Mouse (Mus musculus) limb, embryonic 10.5 days (tissue): ENCODE results near the gene Pex6. TPM values are rescaled to one million over a fixed set of nuclear protein-coding genes. Genes with fewer than 3 reads are reported as not detected.

Experiments
- DNase-seq: peaks from one replicate; pipeline ENCODE4 v3.0.0-alpha.2; 2017; ENCODE audit warnings: low spot score
- H3K27ac ChIP-seq: fragments of 300-500 bp; sonication (generic); 2 replicates; pipeline ENCODE4 v1.5.1; 2016; ENCODE audit warnings: mild to moderate bottlenecking
- H3K27me3 ChIP-seq: fragments of 300-500 bp; sonication (generic); 2 replicates; pipeline ENCODE4 v1.6.1; 2016; ENCODE audit warnings: low read depth, mild to moderate bottlenecking; ENCODE audit not compliant: poor library complexity, severe bottlenecking
- H3K36me3 ChIP-seq: fragments of 300-500 bp; sonication (generic); 2 replicates; pipeline ENCODE4 v1.6.1; 2016; ENCODE audit warnings: mild to moderate bottlenecking, moderate library complexity
- H3K4me1 ChIP-seq: fragments of 300-500 bp; sonication (generic); 2 replicates; pipeline ENCODE4 v1.6.1; 2016
- H3K4me3 ChIP-seq: fragments of 300-500 bp; sonication (generic); 2 replicates; pipeline ENCODE4 v1.5.1; 2016; ENCODE audit warnings: mild to moderate bottlenecking, moderate library complexity
- H3K9me3 ChIP-seq: fragments of 300-500 bp; sonication (generic); replicated peaks from 2 replicates; pipeline ENCODE4 v1.6.1; 2016; ENCODE audit warnings: mild to moderate bottlenecking
- WGBS: fragments of 180-500 bp; shearing (Covaris S2); methylation state at CpG from one replicate; pipeline ENCODE4 v1.1.7; 2016; 5-methylcytosine and 5-hydroxymethylcytosine counted together
- polyA plus RNA-seq: library from polyadenylated mRNA; unstranded; fragments of >200 nt; fragmentation: Nextera tagmentation; extraction: Ambion mirVana; gene quantifications from 2 replicates; pipeline ENCODE4 v1.2.1, GENCODE M21; 2016

Pex6 gene
- polyA plus RNA-seq, 1 experiment from 2014 or later = 26.9 TPM

DNA sequence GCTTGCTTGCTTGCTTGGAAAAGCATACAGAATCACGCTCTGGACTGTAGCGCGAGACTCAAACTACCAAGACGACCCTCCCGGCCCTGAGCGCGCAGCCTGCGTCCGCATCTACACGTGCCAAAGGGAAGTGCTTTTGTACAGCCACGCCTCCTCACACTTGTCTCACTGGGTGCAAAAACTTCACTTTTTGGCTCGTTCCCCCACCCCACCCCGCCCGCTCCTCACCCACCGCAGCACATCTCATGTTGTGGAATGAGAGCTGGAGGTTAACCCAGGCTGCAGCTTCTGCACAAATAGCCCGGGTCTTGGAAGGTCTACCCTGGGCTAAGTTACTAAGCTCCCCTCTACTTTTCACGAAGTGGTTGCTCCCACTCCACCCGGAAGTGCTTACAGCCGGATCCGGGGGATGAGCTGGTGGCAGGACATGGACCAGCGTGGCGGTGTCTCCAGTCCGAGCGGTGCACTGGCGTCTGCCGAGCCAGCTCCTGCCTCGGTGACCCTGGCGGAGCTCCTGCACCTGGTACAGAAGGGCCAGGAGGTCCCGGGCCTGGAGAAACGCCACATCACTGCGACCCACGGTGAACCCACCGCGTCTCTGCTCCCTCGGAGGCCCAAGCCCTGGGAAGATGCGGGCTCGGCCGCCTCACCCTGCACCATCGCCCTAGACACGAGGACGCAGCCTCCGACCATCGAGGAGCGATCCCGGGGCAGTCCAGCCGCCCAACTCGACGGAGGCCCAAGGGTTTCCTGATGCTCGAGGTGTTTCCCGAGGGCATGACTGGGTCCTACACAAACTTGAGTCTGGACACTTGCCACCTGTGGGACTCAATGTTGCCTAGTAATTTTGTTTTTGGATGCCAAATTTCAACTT, 61.4 kb downstream of the Pex6 start, which contains the start of gene 2310039H08Rik:
Gene 2310039H08Rik (plus strand): TSS at position 232 of the 874 bp plus-strand sequence.
- under 1% methylated on average over 50 of the region's 50 CpGs for WGBS
- peak within 1 kb of the TSS; percentile 84 for H3K4me3 ChIP-seq
- no peaks in the 10 kb centered on the region for H3K27me3 ChIP-seq

DNA sequence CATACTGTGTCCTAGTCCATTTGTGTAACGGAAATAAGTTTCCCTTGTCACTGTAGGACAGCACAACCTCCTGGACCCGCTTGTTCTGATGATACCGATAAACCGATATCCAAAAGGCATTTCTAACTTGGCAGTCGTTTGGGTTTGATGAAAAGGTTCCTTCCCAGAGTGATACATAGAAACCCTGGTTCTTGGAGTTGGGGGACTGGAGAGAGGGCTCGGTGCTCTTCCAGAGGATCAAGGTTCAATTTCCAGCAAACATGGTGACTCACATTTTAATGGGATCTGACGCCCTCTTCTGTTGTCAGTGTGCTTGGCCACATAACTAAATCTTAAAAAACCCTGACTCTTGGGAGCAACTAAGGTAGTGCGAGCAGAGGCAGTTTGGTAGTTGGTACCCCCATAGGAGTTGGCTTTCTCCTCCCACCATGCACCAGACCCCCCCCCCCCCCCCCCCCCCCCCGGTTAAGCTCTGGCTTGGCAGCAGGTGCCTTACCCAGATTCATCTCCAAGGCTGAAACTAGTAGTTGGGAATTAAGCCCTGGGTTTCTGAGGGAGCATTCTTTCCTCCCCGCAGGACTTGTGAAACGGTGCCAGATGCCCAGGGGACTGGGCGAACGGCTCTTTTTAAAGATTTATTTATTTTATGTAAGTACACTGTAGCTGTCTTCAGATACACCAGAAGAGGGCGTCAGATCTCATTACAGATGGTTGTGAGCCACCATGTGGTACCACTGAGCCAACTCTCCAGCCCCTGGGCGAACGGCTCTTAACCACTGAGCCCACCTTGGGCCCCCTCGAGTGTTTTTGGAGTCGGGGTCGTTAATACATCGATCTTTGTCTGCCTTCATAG, 62.2 kb downstream of the Pex6 start:
- no peaks in the 10 kb centered on the region for H3K9me3 ChIP-seq
- 9% methylated on average over 20 of the region's 20 CpGs for WGBS
- peak overlapping the region; percentile 87 for H3K27ac ChIP-seq
- peak overlapping the region; percentile 84 for H3K4me3 ChIP-seq
- peak; percentile 40 for DNase-seq
- peaks cover 27% of the 10 kb centered on the region for H3K4me1 ChIP-seq
- H3K36me3 ChIP-seq = peaks cover 45% of the 10 kb centered on the region
- no peaks in the 10 kb centered on the region for H3K27me3 ChIP-seq

More for the DNA sequence above, 61.4 kb downstream of the Pex6 start, which contains the start of gene 2310039H08Rik:
- H3K9me3 ChIP-seq = no peaks in the 10 kb centered on the region
- DNase-seq = peak; percentile 87
- H3K27ac ChIP-seq = peak within 1 kb of the TSS; percentile 87
- peaks cover 35% of the 10 kb centered on the region for H3K4me1 ChIP-seq
- H3K36me3 ChIP-seq = peaks cover 37% of the 10 kb centered on the region

DNA sequence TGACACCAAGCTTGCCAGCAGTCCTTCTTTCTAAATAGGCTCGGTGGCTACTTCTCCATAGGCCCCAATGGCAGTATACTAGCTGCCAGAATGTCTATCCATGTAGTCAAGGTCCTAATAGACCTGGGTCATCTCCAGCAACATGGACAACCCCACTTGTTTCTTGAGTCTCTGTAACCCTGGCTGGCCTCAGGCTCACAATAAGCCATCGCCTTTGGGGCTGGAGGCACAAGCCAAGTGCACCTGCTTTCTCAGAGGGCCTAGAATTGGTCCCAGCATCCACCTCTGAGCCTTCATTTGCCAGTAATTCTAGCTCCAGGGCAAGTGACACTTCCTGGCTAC, 62.8 kb downstream of the Pex6 start:
- Histone ChIP-seq H3K36me3 (peaks cover 51% of the 10 kb centered on the region), H3K27ac (no peak overlapping the region)
- WGBS = 41% methylated on average over 2 of the region's 2 CpGs

DNA sequence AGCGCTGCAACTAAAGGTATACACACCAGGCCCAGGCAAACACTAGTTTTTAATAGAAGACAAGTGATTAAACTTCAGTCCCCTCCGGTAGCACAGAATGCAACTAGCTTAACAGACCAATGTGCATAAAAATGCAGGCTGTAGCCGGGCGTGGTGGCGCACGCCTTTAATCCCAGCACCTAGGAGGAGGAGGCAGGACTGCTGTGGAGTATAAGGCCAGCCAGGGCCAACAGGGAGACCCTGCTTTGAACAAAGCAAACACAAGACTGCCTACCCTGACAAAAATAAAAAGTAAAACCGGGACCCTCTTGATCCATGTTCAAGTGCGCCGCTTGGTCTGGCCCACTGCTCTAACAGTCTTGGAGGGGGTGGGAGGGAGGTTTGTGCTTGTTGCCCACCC, 63.8 kb downstream of the Pex6 start:
- no peaks in the 10 kb centered on the region for H3K27me3 ChIP-seq
- no peaks in the 10 kb centered on the region for H3K9me3 ChIP-seq
- 96% methylated on average over 9 of the region's 9 CpGs for WGBS
- peaks cover 61% of the 10 kb centered on the region for H3K36me3 ChIP-seq
- DNase-seq = no peak
- H3K4me3 ChIP-seq = no peak overlapping the region
- H3K4me1 ChIP-seq = peaks cover 21% of the 10 kb centered on the region
- no peak overlapping the region for H3K27ac ChIP-seq

More for the DNA sequence above, 62.8 kb downstream of the Pex6 start:
- Histone ChIP-seq H3K4me1 (peaks cover 27% of the 10 kb centered on the region), H3K9me3 (no peaks in the 10 kb centered on the region), H3K27me3 (no peaks in the 10 kb centered on the region), H3K4me3 (0 out of 2 replicates have a peak overlapping the region, but pooled peaks have one; percentile 14)
- no peak for DNase-seq

Other genes with a start within 250 kb of the Pex6 start
- gene Ttbk1, start 223.8 kb upstream of the Pex6 start, polyA plus RNA-seq = 0.09 and 0.34 TPM in 2 replicates
- 70.1 and 78.6 TPM in 2 replicates for gene Dnph1, start 214.8 kb upstream of the Pex6 start, polyA plus RNA-seq
- 2.4 and 5.6 TPM in 2 replicates for gene Cul9, start 165.1 kb upstream of the Pex6 start, polyA plus RNA-seq
- 8.3 and 9.0 TPM in 2 replicates for gene Srf, start 155.3 kb upstream of the Pex6 start, polyA plus RNA-seq
- gene Ptk7, start 82.0 kb upstream of the Pex6 start, polyA plus RNA-seq = 102 and 142 TPM in 2 replicates
- 23.6 and 28.8 TPM in 2 replicates for gene Klc4, start 65.4 kb upstream of the Pex6 start, polyA plus RNA-seq
- 140 and 144 TPM in 2 replicates for gene Mrpl2, start 65.2 kb upstream of the Pex6 start, polyA plus RNA-seq
- 40.3 and 48.0 TPM in 2 replicates for gene Cul7, start 61.1 kb upstream of the Pex6 start, polyA plus RNA-seq
- 70.8 and 72.5 TPM in 2 replicates for gene Rrp36, start 37.1 kb upstream of the Pex6 start, polyA plus RNA-seq
- gene Mea1, start 32.7 kb upstream of the Pex6 start, polyA plus RNA-seq = 143 and 145 TPM in 2 replicates
- gene Klhdc3, start 30.5 kb upstream of the Pex6 start, polyA plus RNA-seq = 143 and 150 TPM in 2 replicates
- 152 and 160 TPM in 2 replicates for gene Ppp2r5d, start 6.4 kb upstream of the Pex6 start, polyA plus RNA-seq
- 0.48 and 0.83 TPM in 2 replicates for gene Gnmt, start 17.7 kb downstream of the Pex6 start, polyA plus RNA-seq
- gene Cnpy3, start 40.8 kb downstream of the Pex6 start, polyA plus RNA-seq = 63.6 and 67.5 TPM in 2 replicates
- gene Ptcra, start 52.2 kb downstream of the Pex6 start, polyA plus RNA-seq = 0.73 and 1.2 TPM in 2 replicates
- gene 2310039H08Rik, start 61.2 kb downstream of the Pex6 start, polyA plus RNA-seq = 34.2 and 35.4 TPM in 2 replicates
- gene Rpl7l1, start 71.2 kb downstream of the Pex6 start, polyA plus RNA-seq = 224 and 254 TPM in 2 replicates
- 3.6 and 4.3 TPM in 2 replicates for gene Bicral, start 147.0 kb downstream of the Pex6 start, polyA plus RNA-seq
- 62.1 and 66.3 TPM in 2 replicates for gene Tbcc, start 179.2 kb downstream of the Pex6 start, polyA plus RNA-seq
- gene Prph2, start 199.0 kb downstream of the Pex6 start, polyA plus RNA-seq = not detected in 2 replicates